Mouse (Mus musculus): ENCODE measurements at regions not wholly inside any gene's neighbourhood (a gene's known extent, or its start where the extent isn't known, plus 50 kb on each side); places are given as distances from the start of the nearest gene placed in this dataset.

GRCm38 (mm10) chr1:169594470-169594869 is 60.8 kb upstream of the Rgs5 start:
- TF ChIP-seq CTCF (IDR thresholded peaks at IDR 0.05; ENCODE audit: insufficient read depth, low read length) (no peak), POLR2A (IDR thresholded peaks at IDR 0.05; ENCODE audit: borderline replicate concordance, extremely low read depth, low read depth, low read length) (no peak)

Data from lung, adult 2 months (tissue).